Mouse (Mus musculus) embryonic facial prominence, embryonic 13.5 days (tissue): ENCODE measurements around the gene Tubb4a. TPM values are rescaled to one million over a fixed set of nuclear protein-coding genes. Genes with fewer than 3 reads are reported as not detected.

Experiments
- ATAC-seq: fragments of 200-750 bp; cut with Nextera tagmentation; 2 replicates; pipeline ENCODE4 v1.8.0; 2017; ENCODE audit warnings: low read depth; ENCODE audit not compliant: insufficient number of reproducible peaks, insufficient read depth, low FRiP score, low TSS enrichment
- H3K27ac ChIP-seq: fragments of 300-500 bp; sonication (generic); 2 replicates; pipeline ENCODE4 v1.5.1; 2015; ENCODE audit warnings: moderate library complexity, mild to moderate bottlenecking, inconsistent platforms
- H3K27me3 ChIP-seq: fragments of 300-500 bp; sonication (generic); 2 replicates; pipeline ENCODE4 v1.6.1; 2015; ENCODE audit warnings: mild to moderate bottlenecking, inconsistent platforms
- H3K36me3 ChIP-seq: fragments of 300-500 bp; sonication (generic); 2 replicates; pipeline ENCODE4 v1.6.1; 2015; ENCODE audit warnings: mild to moderate bottlenecking, inconsistent platforms
- H3K4me1 ChIP-seq: fragments of 300-500 bp; sonication (generic); 2 replicates; pipeline ENCODE4 v1.6.1; 2015; ENCODE audit warnings: inconsistent platforms
- H3K4me2 ChIP-seq: fragments of 300-500 bp; sonication (generic); 2 replicates; pipeline ENCODE4 v1.6.1; 2015; ENCODE audit warnings: moderate library complexity, mild to moderate bottlenecking, inconsistent platforms
- H3K4me3 ChIP-seq: fragments of 300-500 bp; sonication (generic); 2 replicates; pipeline ENCODE4 v1.5.1; 2015; ENCODE audit warnings: mild to moderate bottlenecking, inconsistent platforms
- H3K9ac ChIP-seq: fragments of 300-500 bp; sonication (generic); 2 replicates; pipeline ENCODE4 v1.6.1; 2015; ENCODE audit warnings: mild to moderate bottlenecking, inconsistent platforms
- H3K9me3 ChIP-seq: fragments of 300-500 bp; sonication (generic); 2 replicates; pipeline ENCODE4 v1.6.1; 2016; ENCODE audit warnings: inconsistent platforms
- WGBS: fragments of 180-500 bp; shearing (Covaris S2); methylation state at CpG from one replicate; pipeline ENCODE4 v1.1.7; 2015; ENCODE audit warnings: mixed read lengths; 5-methylcytosine and 5-hydroxymethylcytosine counted together
- polyA plus RNA-seq: library from polyadenylated mRNA; unstranded; fragments of >200 nt; fragmentation: Nextera tagmentation; extraction: Ambion mirVana; gene quantifications from 2 replicates; pipeline ENCODE4 v1.2.1, GENCODE M21; 2015

Gene Tubb4a
- polyA plus RNA-seq, 1 experiment from 2014 or later: 9.4 TPM

DNA sequence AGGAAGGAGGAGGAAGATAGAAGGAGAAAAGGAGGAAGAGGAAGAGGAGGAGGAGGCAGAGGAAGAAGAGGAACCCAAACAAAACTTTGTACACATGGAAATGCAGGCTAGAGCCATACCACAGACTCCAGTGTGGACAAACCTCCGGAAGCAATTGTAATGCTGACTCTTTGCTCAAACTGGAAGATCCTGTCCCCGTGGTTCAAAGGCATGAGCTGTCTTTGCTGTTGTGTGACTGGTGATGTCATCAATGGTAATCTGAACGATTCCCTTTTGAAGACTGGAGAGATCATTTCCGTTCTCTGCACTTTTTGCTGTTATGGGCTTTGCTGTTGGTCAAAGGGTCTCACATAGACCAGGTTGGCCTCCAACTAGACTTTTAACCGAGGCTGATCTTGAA is 10.7 kb upstream of the Tubb4a start:
- no peak for ATAC-seq
- Histone ChIP-seq H3K4me2 (no peak overlapping the region), H3K4me1 (peaks cover 5% of the 10 kb centered on the region), H3K27me3 (peaks cover 16% of the 10 kb centered on the region), H3K9me3 (no peaks in the 10 kb centered on the region), H3K36me3 (no peaks in the 10 kb centered on the region), H3K27ac (no peak overlapping the region), H3K9ac (no peak overlapping the region), H3K4me3 (no peak overlapping the region)
- 78% methylated on average over 5 of the region's 5 CpGs for WGBS

DNA sequence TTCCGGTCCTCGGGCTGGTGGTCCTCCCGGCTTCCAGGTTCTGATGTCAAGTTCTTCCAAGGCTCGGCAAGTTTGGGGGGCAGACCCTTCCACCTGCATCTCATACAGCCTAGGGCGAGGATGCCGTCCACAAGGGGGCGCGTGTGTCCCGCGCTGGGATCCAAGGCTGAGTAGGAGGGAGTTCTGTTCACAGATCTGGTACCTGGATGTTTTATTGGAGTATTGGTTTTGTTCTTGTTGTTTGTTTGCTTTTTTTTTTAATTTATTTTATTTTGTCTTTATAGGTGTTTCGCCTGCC is 9.0 kb upstream of the Tubb4a start:
- Histone ChIP-seq H3K9ac (no peak overlapping the region), H3K4me3 (peak overlapping the region; percentile 20; the same call in 1 of the 2 replicates), H3K36me3 (no peaks in the 10 kb centered on the region), H3K4me1 (peaks cover 5% of the 10 kb centered on the region), H3K27me3 (peaks cover 16% of the 10 kb centered on the region), H3K9me3 (no peaks in the 10 kb centered on the region), H3K4me2 (peak overlapping the region; percentile 51), H3K27ac (no peak overlapping the region)
- ATAC-seq: peak; percentile 34; the same call in 1 of the 2 replicates
- 2% methylated on average over 11 of the region's 11 CpGs for WGBS

GRCm38 (mm10) chr17:57095855-57096622 is 8.5 kb upstream of the Tubb4a start:
- WGBS: 2% methylated on average over 19 of the region's 19 CpGs
- no peaks in the 10 kb centered on the region for H3K36me3 ChIP-seq

GRCm38 (mm10) chr17:57094222-57094621 is 6.6 kb upstream of the Tubb4a start:
- no peak overlapping the region for H3K4me2 ChIP-seq
- no peaks in the 10 kb centered on the region for H3K9me3 ChIP-seq
- H3K9ac ChIP-seq: no peak overlapping the region
- H3K27me3 ChIP-seq: peaks cover 28% of the 10 kb centered on the region
- H3K4me1 ChIP-seq: peaks cover 5% of the 10 kb centered on the region
- ATAC-seq: no peak
- no peak overlapping the region for H3K4me3 ChIP-seq
- H3K36me3 ChIP-seq: no peaks in the 10 kb centered on the region
- H3K27ac ChIP-seq: no peak overlapping the region
- 97% methylated on average over 3 of the region's 3 CpGs for WGBS

More at GRCm38 (mm10) chr17:57095855-57096622, 8.5 kb upstream of the Tubb4a start:
- Histone ChIP-seq H3K9ac (no peak overlapping the region), H3K9me3 (no peaks in the 10 kb centered on the region), H3K4me2 (peak overlapping the region; percentile 51), H3K4me3 (peak overlapping the region; percentile 20), H3K27me3 (peaks cover 18% of the 10 kb centered on the region), H3K4me1 (peaks cover 5% of the 10 kb centered on the region), H3K27ac (no peak overlapping the region)
- ATAC-seq: peak; percentile 73; the same call in 1 of the 2 replicates

DNA sequence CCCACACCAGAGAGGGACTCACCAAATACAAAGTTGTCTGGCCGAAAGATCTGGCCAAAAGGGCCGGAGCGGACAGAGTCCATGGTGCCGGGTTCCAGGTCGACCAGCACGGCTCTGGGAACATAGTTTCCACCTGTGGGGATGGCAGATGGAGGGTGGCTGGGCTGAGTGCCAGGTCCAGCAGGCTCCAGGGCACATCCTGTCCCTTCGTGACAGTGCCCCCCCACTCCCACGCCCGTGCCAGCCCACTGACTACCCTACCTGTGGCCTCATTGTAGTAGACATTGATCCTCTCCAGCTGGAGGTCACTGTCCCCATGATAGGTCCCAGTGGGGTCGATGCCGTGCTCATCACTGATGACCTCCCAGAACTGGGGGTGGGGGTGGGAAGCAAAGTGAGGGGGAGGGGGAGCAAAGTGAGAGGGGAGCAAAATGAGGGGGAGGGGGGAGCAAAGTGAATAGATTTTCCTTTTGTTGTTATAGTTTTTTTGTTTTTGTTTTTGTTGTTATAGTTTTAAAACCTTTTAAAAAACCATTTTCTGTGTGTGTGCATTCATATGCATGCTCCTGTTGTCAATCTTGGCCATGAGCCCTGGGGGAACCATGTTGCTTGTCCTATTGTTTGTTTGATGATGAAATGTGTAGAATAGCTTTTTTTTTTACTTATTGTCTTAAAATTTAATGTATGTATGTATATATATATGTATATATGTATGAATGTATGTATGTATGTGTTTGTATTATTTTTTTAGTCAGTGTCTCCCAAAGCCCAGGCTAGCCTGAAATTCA is 1.4 kb downstream of the Tubb4a start:
- Histone ChIP-seq H3K36me3 (no peaks in the 10 kb centered on the region), H3K9me3 (no peaks in the 10 kb centered on the region), H3K9ac (no peak overlapping the region), H3K27ac (no peak overlapping the region), H3K4me2 (no peak overlapping the region), H3K4me1 (peaks cover 7% of the 10 kb centered on the region; the same call in 1 of the 2 replicates), H3K27me3 (peaks cover 42% of the 10 kb centered on the region), H3K4me3 (no peak overlapping the region)
- no peak for ATAC-seq
- WGBS: 91% methylated on average over 11 of the region's 11 CpGs

DNA sequence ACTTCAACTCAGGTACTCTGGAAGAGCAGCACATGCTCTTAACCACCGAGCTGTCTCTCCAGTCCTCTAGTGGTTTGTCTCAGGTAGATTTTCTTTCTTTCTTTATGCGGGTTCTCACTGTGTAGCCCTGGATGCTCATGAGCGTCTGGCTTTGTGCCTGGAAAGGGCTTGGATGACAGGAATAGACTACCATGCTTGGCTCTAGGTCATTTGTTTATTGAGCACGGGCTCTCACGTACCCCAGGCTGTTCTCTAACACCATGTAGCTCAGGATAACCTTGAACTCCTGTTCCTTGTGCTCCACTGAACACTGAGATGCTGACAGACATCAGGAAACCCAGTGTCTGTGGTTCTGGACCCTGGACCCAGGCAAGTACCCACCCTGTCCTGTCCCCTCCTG is 5.1 kb downstream of the Tubb4a start:
- H3K4me1 ChIP-seq: peaks cover 6% of the 10 kb centered on the region; the same call in 1 of the 2 replicates
- WGBS: 82% methylated on average over 5 of the region's 5 CpGs
- H3K4me3 ChIP-seq: no peak overlapping the region
- H3K9me3 ChIP-seq: no peaks in the 10 kb centered on the region
- H3K9ac ChIP-seq: no peak overlapping the region
- ATAC-seq: no peak
- no peaks in the 10 kb centered on the region for H3K36me3 ChIP-seq
- no peak overlapping the region for H3K27ac ChIP-seq
- H3K27me3 ChIP-seq: peaks cover 17% of the 10 kb centered on the region
- no peak overlapping the region for H3K4me2 ChIP-seq

DNA sequence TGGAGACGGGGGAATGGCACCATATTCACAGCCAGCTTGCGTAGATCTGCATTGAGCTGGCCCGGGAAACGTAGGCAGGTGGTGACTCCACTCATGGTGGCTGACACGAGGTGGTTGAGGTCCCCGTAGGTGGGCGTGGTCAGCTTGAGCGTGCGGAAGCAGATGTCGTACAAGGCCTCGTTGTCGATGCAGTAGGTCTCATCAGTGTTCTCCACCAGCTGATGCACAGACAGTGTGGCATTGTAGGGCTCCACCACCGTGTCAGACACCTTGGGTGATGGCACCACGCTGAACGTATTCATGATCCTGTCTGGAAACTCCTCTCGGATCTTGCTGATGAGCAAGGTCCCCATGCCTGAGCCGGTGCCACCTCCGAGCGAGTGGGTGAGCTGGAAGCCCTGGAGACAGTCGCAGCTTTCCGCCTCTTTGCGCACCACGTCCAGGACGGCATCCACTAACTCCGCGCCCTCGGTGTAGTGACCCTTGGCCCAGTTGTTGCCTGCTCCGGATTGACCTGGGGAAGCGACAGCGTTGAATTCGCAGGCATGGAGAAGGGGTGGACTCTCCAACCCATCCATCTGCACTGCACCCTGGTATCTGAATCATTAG is 6.2 kb downstream of the Tubb4a start:
- ATAC-seq: no peak
- H3K9ac ChIP-seq: no peak overlapping the region
- 0 out of 2 replicates have a peak, but pooled peaks cover 7% of the 10 kb centered on the region for H3K27me3 ChIP-seq
- H3K36me3 ChIP-seq: no peaks in the 10 kb centered on the region
- no peak overlapping the region for H3K4me3 ChIP-seq
- H3K4me1 ChIP-seq: no peaks in the 10 kb centered on the region
- no peak overlapping the region for H3K4me2 ChIP-seq
- 93% methylated on average over 31 of the region's 31 CpGs for WGBS
- H3K9me3 ChIP-seq: no peaks in the 10 kb centered on the region
- H3K27ac ChIP-seq: no peak overlapping the region

DNA sequence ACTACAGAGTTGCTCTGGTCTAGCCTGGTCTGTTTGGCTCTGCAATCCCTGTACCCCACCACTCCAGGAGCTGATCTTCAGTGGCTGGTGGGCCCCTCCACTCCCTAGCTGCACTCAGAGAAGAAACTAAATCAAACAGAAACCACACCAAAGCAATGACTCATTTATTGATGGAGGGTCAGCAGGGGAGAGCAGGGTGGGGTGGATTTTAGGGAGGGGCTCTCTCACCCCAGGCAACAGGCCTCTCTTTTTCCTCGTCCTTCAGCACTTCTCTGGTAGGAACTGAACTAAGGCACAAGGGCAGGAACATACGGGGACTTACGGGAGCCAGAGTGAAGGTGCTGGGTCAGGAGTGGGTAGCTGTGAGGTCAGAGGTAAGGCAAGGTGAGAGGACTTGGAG is 7.7 kb downstream of the Tubb4a start:
- Histone ChIP-seq H3K4me1 (no peaks in the 10 kb centered on the region), H3K4me2 (no peak overlapping the region), H3K9ac (no peak overlapping the region), H3K27ac (no peak overlapping the region), H3K27me3 (0 out of 2 replicates have a peak, but pooled peaks cover 4% of the 10 kb centered on the region), H3K36me3 (no peaks in the 10 kb centered on the region), H3K9me3 (no peaks in the 10 kb centered on the region), H3K4me3 (no peak overlapping the region)
- no peak for ATAC-seq
- WGBS: 68% methylated on average over 3 of the region's 3 CpGs

DNA sequence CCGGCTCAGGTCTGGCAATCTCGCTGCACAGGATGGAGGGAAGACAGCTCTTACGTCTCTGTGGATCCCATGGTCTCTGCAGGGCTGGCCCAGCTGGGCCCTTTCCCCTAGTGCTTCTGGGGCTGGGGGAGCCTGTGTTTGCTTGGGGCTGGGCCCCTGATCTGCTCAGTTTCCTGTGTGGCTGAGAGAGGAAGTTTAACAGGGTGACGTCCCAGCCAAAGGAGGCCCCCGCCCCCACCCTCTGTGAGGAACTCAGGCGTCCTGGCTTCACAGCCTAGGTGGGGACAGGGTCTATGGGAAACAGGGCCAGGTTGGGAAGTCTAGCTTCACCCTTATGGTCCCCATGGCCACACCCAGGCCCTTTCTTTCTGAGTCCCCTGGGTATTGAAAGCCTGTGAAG is 9.2 kb downstream of the Tubb4a start, which contains the start of gene Dennd1c:
Gene Dennd1c, minus strand, starts transcription at position 179 of the 400 bp plus-strand sequence.
- H3K4me3 ChIP-seq: no peak within 1 kb of the TSS
- no peak for ATAC-seq
- no peaks in the 10 kb centered on the region for H3K27me3 ChIP-seq
- 48% methylated on average over 6 of the region's 6 CpGs for WGBS
- H3K4me1 ChIP-seq: no peaks in the 10 kb centered on the region
- no peak within 1 kb of the TSS for H3K27ac ChIP-seq
- H3K9me3 ChIP-seq: no peaks in the 10 kb centered on the region
- H3K9ac ChIP-seq: no peak within 1 kb of the TSS
- no peaks in the 10 kb centered on the region for H3K36me3 ChIP-seq
- no peak within 1 kb of the TSS for H3K4me2 ChIP-seq

DNA sequence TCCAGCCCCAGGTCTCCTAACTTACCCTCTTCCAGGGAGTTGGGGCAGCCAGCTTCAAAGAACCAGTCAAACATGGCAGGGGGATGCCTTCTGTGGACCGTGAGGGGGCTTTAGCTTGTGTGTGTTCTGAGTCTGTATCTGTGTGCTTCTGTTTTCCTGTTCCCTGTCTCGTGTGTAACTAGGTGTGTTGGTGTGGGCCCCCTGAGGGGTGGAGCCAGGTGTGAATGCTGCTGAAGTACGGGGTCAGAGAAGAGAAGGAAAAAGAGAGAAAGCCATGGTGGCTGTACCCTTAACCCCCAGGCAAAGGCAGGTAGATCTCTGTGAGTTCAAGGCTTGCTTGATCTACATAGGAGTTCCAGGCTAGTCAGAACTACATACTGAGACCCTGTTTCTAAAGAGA is 10.7 kb downstream of the Tubb4a start:
- no peak overlapping the region for H3K9ac ChIP-seq
- no peaks in the 10 kb centered on the region for H3K36me3 ChIP-seq
- no peak overlapping the region for H3K27ac ChIP-seq
- H3K4me1 ChIP-seq: no peaks in the 10 kb centered on the region
- no peak overlapping the region for H3K4me2 ChIP-seq
- H3K27me3 ChIP-seq: no peaks in the 10 kb centered on the region; the same call in 1 of the 2 replicates
- no peaks in the 10 kb centered on the region for H3K9me3 ChIP-seq
- no peak for ATAC-seq
- no peak overlapping the region for H3K4me3 ChIP-seq
- WGBS: 56% methylated on average over 3 of the region's 3 CpGs

DNA sequence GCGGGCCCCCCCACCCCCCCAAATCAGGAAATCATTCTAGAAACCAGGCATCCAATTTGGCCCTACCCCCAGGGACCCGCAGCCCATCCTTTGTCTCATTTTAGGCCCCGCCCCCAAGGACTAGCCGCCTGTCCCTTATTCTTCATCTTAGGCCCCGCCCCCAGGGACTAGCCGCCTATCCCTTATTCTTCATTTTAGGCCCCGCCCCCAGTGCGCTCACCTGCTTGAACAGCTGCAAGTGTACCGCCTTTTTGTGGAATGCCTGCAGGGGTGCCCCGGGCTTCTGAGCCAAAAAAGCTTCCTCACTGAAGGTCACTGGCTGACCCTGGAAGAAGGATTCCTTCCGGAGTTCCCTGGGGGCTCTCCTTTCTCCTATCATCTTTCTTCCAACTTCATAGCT is 16.9 kb downstream of the Tubb4a start:
- Histone ChIP-seq H3K27ac (no peak overlapping the region), H3K27me3 (peaks cover 29% of the 10 kb centered on the region), H3K9me3 (no peaks in the 10 kb centered on the region), H3K4me3 (peak overlapping the region; percentile 9; the same call in 1 of the 2 replicates), H3K9ac (no peak overlapping the region), H3K4me2 (peak overlapping the region; percentile 14; the same call in 1 of the 2 replicates), H3K4me1 (no peaks in the 10 kb centered on the region), H3K36me3 (no peaks in the 10 kb centered on the region)
- 3% methylated on average over 11 of the region's 11 CpGs for WGBS
- 0 out of 2 replicates have a peak, but pooled peaks have one; percentile 56 for ATAC-seq
